Mouse (Mus musculus) hindbrain, postnatal 0 days (tissue): ENCODE data around the gene Def8. TPM values are rescaled to one million over a fixed set of nuclear protein-coding genes. Genes with fewer than 3 reads are reported as not detected.
A peak's percentile ranks its signal among the peaks of the same experiment; 100 is the strongest.

Source experiments
- ATAC-seq: fragments of 200-750 bp; cut with Nextera tagmentation; 2 replicates; pipeline ENCODE4 v1.8.0; 2017; ENCODE audit warnings: mild to moderate bottlenecking, moderate TSS enrichment, moderate library complexity
- DNase-seq: peaks from one replicate; pipeline ENCODE4 v3.0.0-alpha.2; 2015; ENCODE audit warnings: low spot score
- H3K27ac ChIP-seq: fragments of 300-500 bp; sonication (generic); 2 replicates; pipeline ENCODE4 v1.5.1; 2014; ENCODE audit warnings: mild to moderate bottlenecking
- H3K27me3 ChIP-seq: fragments of 300-500 bp; sonication (generic); 2 replicates; pipeline ENCODE4 v1.6.1; 2014; ENCODE audit warnings: low read length, mixed read lengths; ENCODE audit not compliant: insufficient read depth
- H3K36me3 ChIP-seq: fragments of 300-500 bp; sonication (generic); 2 replicates; pipeline ENCODE4 v1.6.1; 2014; ENCODE audit warnings: low read length, mixed read lengths; ENCODE audit not compliant: insufficient read depth
- H3K4me1 ChIP-seq: fragments of 300-500 bp; sonication (generic); 2 replicates; pipeline ENCODE4 v1.6.1; 2014; ENCODE audit warnings: antibody characterized with exemption, low read length, mixed read lengths; ENCODE audit not compliant: insufficient read depth
- H3K4me2 ChIP-seq: fragments of 300-500 bp; sonication (generic); 2 replicates; pipeline ENCODE4 v1.6.1; 2014; ENCODE audit warnings: low read depth, mild to moderate bottlenecking, low read length, moderate library complexity, mixed read lengths
- H3K4me3 ChIP-seq: fragments of 300-500 bp; sonication (generic); 2 replicates; pipeline ENCODE4 v1.5.1; 2014; ENCODE audit warnings: low read length
- H3K9ac ChIP-seq: fragments of 300-500 bp; sonication (generic); replicated peaks from 2 replicates; pipeline ENCODE4 v1.6.1; 2014; ENCODE audit warnings: mild to moderate bottlenecking, low read length, moderate library complexity, mixed read lengths
- H3K9me3 ChIP-seq: fragments of 300-500 bp; sonication (generic); 2 replicates; pipeline ENCODE4 v1.6.1; 2016; ENCODE audit warnings: low read length, mixed read lengths
- CTCF ChIP-seq: IDR thresholded peaks from 2 replicates; pipeline ENCODE4 v1.5.1; 2016; ENCODE audit warnings: antibody characterized with exemption, control low read depth, low read depth
- WGBS: fragments of 180-500 bp; shearing (Covaris S2); extraction: QIAGEN DNeasy Blood & Tissue Kit; methylation state at CpG from one replicate; pipeline ENCODE4 v1.1.7; 2014; 5-methylcytosine and 5-hydroxymethylcytosine counted together
- polyA plus RNA-seq: library from polyadenylated mRNA; unstranded; fragments of >200 nt; fragmentation: Nextera tagmentation; extraction: Ambion mirVana; gene quantifications from 2 replicates; pipeline ENCODE4 v1.2.1, GENCODE M21; 2015
- total RNA-seq: library from RNA; depleted of rRNA; stranded (reverse); fragments of >200 nt; gene quantifications from 2 replicates; pipeline ENCODE4 v1.2.3, GENCODE M21; 2014; rRNA removed

The Def8 gene
- total RNA-seq (46.3 and 62.7 TPM in 2 replicates), polyA plus RNA-seq (37.9 and 38.8 TPM in 2 replicates)

- TF ChIP-seq CTCF, result no peak
- Histone ChIP-seq H3K4me3 (0 out of 2 replicates have a peak within 1 kb of the TSS, but pooled peaks have one; percentile 3), H3K27me3 (no peaks in the 10 kb centered on the region), H3K27ac (peak within 1 kb of the TSS; percentile 15; the same call in 1 of the 2 replicates), H3K9me3 (peaks cover 13% of the 10 kb centered on the region), H3K4me2 (peak within 1 kb of the TSS; percentile 44), H3K4me1 (no peaks in the 10 kb centered on the region), H3K36me3 (peaks cover 27% of the 10 kb centered on the region), H3K9ac (no peak within 1 kb of the TSS)
- WGBS, result 74% methylated on average over 7 of the region's 7 CpGs
- no peak for DNase-seq
- no peak for ATAC-seq
These were observed at the start of gene Def8 for GRCm38 (mm10) chr8:123423441-123423840. Gene Def8 (plus strand): TSS chr8:123423527.

- H3K27ac ChIP-seq, result peak overlapping the region; percentile 98
- H3K4me1 ChIP-seq, result peaks cover 21% of the 10 kb centered on the region
- peak overlapping the region; percentile 86 for H3K9ac ChIP-seq
- H3K4me3 ChIP-seq, result peak overlapping the region; percentile 78
- DNase-seq, result peak; percentile 94
- H3K9me3 ChIP-seq, result no peaks in the 10 kb centered on the region
- peak overlapping the region; percentile 74 for H3K4me2 ChIP-seq
- H3K27me3 ChIP-seq, result no peaks in the 10 kb centered on the region
- ATAC-seq, result peak; percentile 83
- WGBS, result under 1% methylated on average over 20 of the region's 20 CpGs
- no peak for TF ChIP-seq CTCF
- peaks cover 6% of the 10 kb centered on the region for H3K36me3 ChIP-seq
These were observed 49.1 kb upstream of the Def8 start for GRCm38 (mm10) chr8:123374239-123374578.

GRCm38 (mm10) chr8:123375701-123376100 lies 47.6 kb upstream of the Def8 start:
- Histone ChIP-seq H3K9ac (0 out of 2 replicates have a peak overlapping the region, but pooled peaks have one; percentile 3), H3K36me3 (no peaks in the 10 kb centered on the region; the same call in 1 of the 2 replicates), H3K27me3 (no peaks in the 10 kb centered on the region), H3K4me1 (peaks cover 21% of the 10 kb centered on the region), H3K9me3 (no peaks in the 10 kb centered on the region), H3K4me2 (peak overlapping the region; percentile 74), H3K27ac (peak overlapping the region; percentile 62), H3K4me3 (no peak overlapping the region)
- WGBS, result 76% methylated on average over 10 of the region's 10 CpGs
- TF ChIP-seq CTCF, result no peak
- DNase-seq (no peak), ATAC-seq (no peak)

- H3K9ac ChIP-seq, result no peak overlapping the region
- peaks cover 21% of the 10 kb centered on the region for H3K4me1 ChIP-seq
- peak overlapping the region; percentile 62 for H3K27ac ChIP-seq
- no peak for TF ChIP-seq CTCF
- ATAC-seq, result no peak
- no peaks in the 10 kb centered on the region; the same call in 1 of the 2 replicates for H3K36me3 ChIP-seq
- peak overlapping the region; percentile 74 for H3K4me2 ChIP-seq
- H3K4me3 ChIP-seq, result no peak overlapping the region
- peak; percentile 12 for DNase-seq
- no peaks in the 10 kb centered on the region for H3K27me3 ChIP-seq
- no peaks in the 10 kb centered on the region for H3K9me3 ChIP-seq
- 35% methylated on average over 8 of the region's 8 CpGs for WGBS
These were observed 47.2 kb upstream of the Def8 start for GRCm38 (mm10) chr8:123376106-123376505.

- H3K9ac ChIP-seq, result no peak overlapping the region
- no peak for TF ChIP-seq CTCF
- H3K27ac ChIP-seq, result no peak overlapping the region
- DNase-seq (no peak), ATAC-seq (no peak)
- H3K27me3 ChIP-seq, result no peaks in the 10 kb centered on the region
- no peaks in the 10 kb centered on the region for H3K4me1 ChIP-seq
- H3K4me3 ChIP-seq, result no peak overlapping the region
- no peak overlapping the region for H3K4me2 ChIP-seq
- no peaks in the 10 kb centered on the region for H3K9me3 ChIP-seq
- peaks cover 44% of the 10 kb centered on the region for H3K36me3 ChIP-seq
- 90% methylated on average over 4 of the region's 4 CpGs for WGBS
These were observed 41.6 kb upstream of the Def8 start for GRCm38 (mm10) chr8:123381711-123382110.

GRCm38 (mm10) chr8:123382516-123382915 lies 40.8 kb upstream of the Def8 start:
- Histone ChIP-seq H3K27ac (no peak overlapping the region), H3K4me3 (no peak overlapping the region), H3K9me3 (no peaks in the 10 kb centered on the region), H3K36me3 (peaks cover 52% of the 10 kb centered on the region), H3K9ac (no peak overlapping the region), H3K27me3 (no peaks in the 10 kb centered on the region), H3K4me1 (no peaks in the 10 kb centered on the region), H3K4me2 (no peak overlapping the region)
- no peak for TF ChIP-seq CTCF
- DNase-seq, result no peak
- ATAC-seq, result no peak
- 74% methylated on average over 8 of the region's 8 CpGs for WGBS

GRCm38 (mm10) chr8:123384883-123385540 lies 38.3 kb upstream of the Def8 start:
- Histone ChIP-seq H3K4me3 (no peak overlapping the region), H3K27me3 (no peaks in the 10 kb centered on the region), H3K4me1 (no peaks in the 10 kb centered on the region), H3K4me2 (no peak overlapping the region), H3K9me3 (no peaks in the 10 kb centered on the region), H3K9ac (no peak overlapping the region), H3K27ac (no peak overlapping the region), H3K36me3 (peaks cover 77% of the 10 kb centered on the region)
- TF ChIP-seq CTCF, result peak; percentile 79
- peak; percentile 65 for DNase-seq
- ATAC-seq, result peak; percentile 38
- 66% methylated on average over 9 of the region's 9 CpGs for WGBS
